Mouse (Mus musculus) liver, embryonic 14.5 days (tissue): Measurements from ENCODE around the gene Hoxa7. TPM values are rescaled to one million over a fixed set of nuclear protein-coding genes. Genes with fewer than 3 reads are reported as not detected.

Experiments
- ATAC-seq: fragments of 200-750 bp; cut with Nextera tagmentation; 2 replicates; pipeline ENCODE4 v1.8.0; 2017; ENCODE audit warnings: moderate number of reproducible peaks, mild to moderate bottlenecking, moderate library complexity; ENCODE audit not compliant: insufficient read depth
- DNase-seq, 3 experiments: peaks; one replicate each; pipeline ENCODE4 v3.0.0-alpha.2; 2012 to 2013; ENCODE audit warnings: low read depth in 3 of 3, low spot score in 3 of 3
- H3K27ac ChIP-seq: fragments of 300-500 bp; sonication (generic); 2 replicates; pipeline ENCODE4 v1.5.1; 2014; ENCODE audit warnings: moderate library complexity, mild to moderate bottlenecking, control low read depth, inconsistent platforms
- H3K27me3 ChIP-seq: fragments of 300-500 bp; sonication (generic); 2 replicates; pipeline ENCODE4 v1.6.1; 2014; ENCODE audit warnings: mild to moderate bottlenecking, low read length, moderate library complexity; ENCODE audit not compliant: control insufficient read depth, insufficient read depth
- H3K36me3 ChIP-seq: fragments of 300-500 bp; sonication (generic); replicated peaks from 2 replicates; pipeline ENCODE4 v1.6.1; 2014; ENCODE audit warnings: low read depth; ENCODE audit not compliant: control insufficient read depth, insufficient read depth
- H3K4me1 ChIP-seq, 2 experiments: fragments of 200-500 bp in 1 of 2; fragments of 300-500 bp in 1 of 2; sonication (generic) in 1 of 2; replicated peaks; 2 replicates each; pipeline ENCODE4 v1.6.1; 2012 to 2014; ENCODE audit warnings: antibody characterized with exemption in 1 of 2, inconsistent platforms in 1 of 2, low read length in 1 of 2; ENCODE audit not compliant: control insufficient read depth in 2 of 2, insufficient read depth in 2 of 2
- H3K4me2 ChIP-seq: fragments of 300-500 bp; sonication (generic); 2 replicates; pipeline ENCODE4 v1.6.1; 2014; ENCODE audit warnings: low read depth, mild to moderate bottlenecking, control low read depth, moderate library complexity
- H3K4me3 ChIP-seq, 2 experiments: fragments of 200-500 bp in 1 of 2; fragments of 300-500 bp in 1 of 2; sonication (generic) in 1 of 2; 2 replicates each; pipeline ENCODE4 v1.5.1; 2012 to 2014; ENCODE audit warnings: low read depth in 2 of 2, low read length in 2 of 2, mild to moderate bottlenecking in 2 of 2, control low read depth in 1 of 2, inconsistent platforms in 1 of 2, moderate library complexity in 1 of 2; ENCODE audit not compliant: insufficient read depth in 1 of 2
- H3K9ac ChIP-seq: fragments of 300-500 bp; sonication (generic); replicated peaks from 2 replicates; pipeline ENCODE4 v1.6.1; 2014; ENCODE audit warnings: mild to moderate bottlenecking, control low read depth, moderate library complexity
- H3K9me3 ChIP-seq: fragments of 300-500 bp; sonication (generic); 2 replicates; pipeline ENCODE4 v1.6.1; 2016; ENCODE audit warnings: low read length, mixed read lengths; ENCODE audit not compliant: control insufficient read depth
- CTCF ChIP-seq: IDR thresholded peaks from 2 replicates; pipeline ENCODE4 v1.5.1; 2016; ENCODE audit warnings: antibody characterized with exemption, low read depth, control low read depth
- EP300 ChIP-seq: IDR thresholded peaks from 2 replicates; pipeline ENCODE4 v1.6.1; 2016; ENCODE audit warnings: antibody characterized with exemption, low read depth
- WGBS: fragments of 180-500 bp; shearing (Covaris S2); extraction: QIAGEN DNeasy Blood & Tissue Kit; methylation state at CpG from one replicate; pipeline ENCODE4 v1.1.7; 2014; ENCODE audit not compliant: insufficient replicate concordance; 5-methylcytosine and 5-hydroxymethylcytosine counted together
- polyA plus RNA-seq, 2 experiments: library from polyadenylated mRNA; depleted of rRNA in 1 of 2; stranded (reverse) in 1 of 2; unstranded in 1 of 2; fragments of >200 nt; fragmentation: Nextera tagmentation in 1 of 2; extraction: Ambion mirVana in 1 of 2; gene quantifications; 2 replicates each; pipeline versions ENCODE4 v1.2.1 to v1.2.3; 2012 to 2014

Hoxa7 gene
- 0.18 and 0.26 TPM in 2 replicates for polyA plus RNA-seq (2012; rRNA removed)
- 0.18 and 0.23 TPM in 2 replicates for polyA plus RNA-seq (2014; fragmentation: Nextera tagmentation; extraction: Ambion mirVana)

GRCm38 (mm10) chr6:52221337-52221992 lies at the start of gene Hoxa7:
Gene Hoxa7 (minus strand): TSS chr6:52221854.
- TF ChIP-seq EP300 (no peak), CTCF (peak; percentile 91)
- no peak within 1 kb of the TSS for H3K9ac ChIP-seq

GRCm38 (mm10) chr6:52270494-52271480 lies 49.1 kb upstream of the Hoxa7 start:
- Histone ChIP-seq H3K9ac (no peak overlapping the region), H3K27me3 (peaks cover 93% of the 10 kb centered on the region), H3K36me3 (no peaks in the 10 kb centered on the region), H3K4me1 (no peaks in the 10 kb centered on the region), H3K27ac (no peak overlapping the region), H3K4me2 (no peak overlapping the region), H3K4me3 (no peak overlapping the region), H3K9me3 (no peaks in the 10 kb centered on the region)
- no peak for ATAC-seq
- 8% methylated on average over 23 of the region's 23 CpGs for WGBS
- TF ChIP-seq CTCF, result peak; percentile 57
- no peak for TF ChIP-seq EP300
- no peak for DNase-seq

More at GRCm38 (mm10) chr6:52221337-52221992, at the start of gene Hoxa7:
- Histone ChIP-seq H3K27ac (no peak within 1 kb of the TSS), H3K9me3 (no peaks in the 10 kb centered on the region), H3K4me2 (peak within 1 kb of the TSS; percentile 69), H3K36me3 (no peaks in the 10 kb centered on the region), H3K4me1 (no peaks in the 10 kb centered on the region), H3K4me3 (peak within 1 kb of the TSS; percentile 49 to 51), H3K27me3 (peaks cover 100% of the 10 kb centered on the region)
- WGBS, result 1% methylated on average over 46 of the region's 46 CpGs
- DNase-seq, result peak in 2 of 3 experiments; percentile 26
- no peak for ATAC-seq

GRCm38 (mm10) chr6:52268756-52269155 lies 47.1 kb upstream of the Hoxa7 start:
- no peak for DNase-seq

GRCm38 (mm10) chr6:52268341-52268740 lies 46.7 kb upstream of the Hoxa7 start:
- H3K27me3 ChIP-seq, result peaks cover 93% of the 10 kb centered on the region
- H3K9ac ChIP-seq, result no peak overlapping the region
- H3K36me3 ChIP-seq, result no peaks in the 10 kb centered on the region
- no peak overlapping the region for H3K4me3 ChIP-seq
- ATAC-seq (no peak), DNase-seq (no peak)
- H3K4me1 ChIP-seq, result no peaks in the 10 kb centered on the region
- no peak overlapping the region for H3K4me2 ChIP-seq
- TF ChIP-seq EP300 (no peak), CTCF (no peak)
- H3K27ac ChIP-seq, result no peak overlapping the region
- 8% methylated on average over 7 of the region's 7 CpGs for WGBS
- H3K9me3 ChIP-seq, result no peaks in the 10 kb centered on the region

More at GRCm38 (mm10) chr6:52268756-52269155, 47.1 kb upstream of the Hoxa7 start:
- no peaks in the 10 kb centered on the region for H3K36me3 ChIP-seq
- no peak overlapping the region for H3K4me2 ChIP-seq
- ATAC-seq, result no peak
- peaks cover 93% of the 10 kb centered on the region for H3K27me3 ChIP-seq
- no peak for TF ChIP-seq EP300
- TF ChIP-seq CTCF, result no peak
- no peak overlapping the region for H3K4me3 ChIP-seq
- WGBS, result 2% methylated on average over 3 of the region's 3 CpGs
- no peaks in the 10 kb centered on the region for H3K4me1 ChIP-seq
- no peaks in the 10 kb centered on the region for H3K9me3 ChIP-seq
- H3K27ac ChIP-seq, result no peak overlapping the region
- H3K9ac ChIP-seq, result no peak overlapping the region

- Histone ChIP-seq H3K4me3 (no peak overlapping the region), H3K9me3 (no peaks in the 10 kb centered on the region), H3K36me3 (no peaks in the 10 kb centered on the region), H3K27me3 (peaks cover 93% of the 10 kb centered on the region), H3K9ac (no peak overlapping the region), H3K27ac (no peak overlapping the region), H3K4me2 (no peak overlapping the region), H3K4me1 (no peaks in the 10 kb centered on the region)
- ATAC-seq, result no peak
- DNase-seq, result no peak
- TF ChIP-seq CTCF, result no peak
- WGBS, result 11% methylated on average over 3 of the region's 3 CpGs
Observed at GRCm38 (mm10) chr6:52267691-52268090, 46.0 kb upstream of the Hoxa7 start.
